Mouse (Mus musculus): ENCODE data around the gene Foxr1. TPM values are rescaled to one million over a fixed set of nuclear protein-coding genes. Genes with fewer than 3 reads are reported as not detected.
"Not testable (repeated sequence)": the region's sequence is repeated elsewhere in the genome, so short reads cannot be mapped to it uniquely, and the experiment has no call there.

The Foxr1 gene
- polyA plus RNA-seq, 1 experiment from 2014 or later, result not detected

- not testable (repeated sequence) for H3K27me3 ChIP-seq (ENCODE audit: low read depth, poor library complexity, severe bottlenecking); H3K27ac ChIP-seq (replicated peaks); H3K9me3 ChIP-seq (replicated peaks); DNase-seq (ENCODE audit: low spot score); H3K4me3 ChIP-seq
- Histone ChIP-seq H3K4me1 (peaks cover 13% of the 10 kb centered on the region), H3K36me3 (peaks cover 15% of the 10 kb centered on the region)
- WGBS, result 95% methylated on average over 9 of the region's 9 CpGs
Measured at GRCm38 (mm10) chr9:44419730-44420129, 21.2 kb downstream of the Foxr1 start.

GRCm38 (mm10) chr9:44418519-44419385 lies 22.2 kb downstream of the Foxr1 start, which contains the start of gene Ccdc84:
Gene Ccdc84, minus strand, starts transcription at chr9:44418569.
- Histone ChIP-seq H3K4me3 (peak within 1 kb of the TSS; percentile 87), H3K27me3 (ENCODE audit: low read depth, poor library complexity, severe bottlenecking) (no peaks in the 10 kb centered on the region), H3K4me1 (peaks cover 13% of the 10 kb centered on the region), H3K9me3 (replicated peaks) (no peaks in the 10 kb centered on the region), H3K27ac (replicated peaks) (peak within 1 kb of the TSS; percentile 85), H3K36me3 (peaks cover 25% of the 10 kb centered on the region)
- no peak for DNase-seq (ENCODE audit: low spot score)
- WGBS, result 83% methylated on average over 14 of the region's 14 CpGs

- under 1% methylated on average over 38 of the region's 38 CpGs for WGBS
- H3K27me3 ChIP-seq (ENCODE audit: low read depth, poor library complexity, severe bottlenecking), result no peaks in the 10 kb centered on the region
- peak overlapping the region; percentile 85 for H3K27ac ChIP-seq (replicated peaks)
- no peaks in the 10 kb centered on the region for H3K9me3 ChIP-seq (replicated peaks)
- H3K4me1 ChIP-seq, result peaks cover 13% of the 10 kb centered on the region
- DNase-seq (ENCODE audit: low spot score), result peak; percentile 93
- H3K4me3 ChIP-seq, result peak overlapping the region; percentile 87
- peaks cover 33% of the 10 kb centered on the region for H3K36me3 ChIP-seq
Measured at GRCm38 (mm10) chr9:44417892-44418363, 23.0 kb downstream of the Foxr1 start.

- 9% methylated on average over 26 of the region's 26 CpGs for WGBS
- DNase-seq (ENCODE audit: low spot score), result no peak
Measured at GRCm38 (mm10) chr9:44417156-44417891, 23.6 kb downstream of the Foxr1 start.

GRCm38 (mm10) chr9:44412781-44413180 lies 28.2 kb downstream of the Foxr1 start:
- no peaks in the 10 kb centered on the region for H3K9me3 ChIP-seq (replicated peaks)
- no peaks in the 10 kb centered on the region for H3K27me3 ChIP-seq (ENCODE audit: low read depth, poor library complexity, severe bottlenecking)
- peaks cover 79% of the 10 kb centered on the region for H3K36me3 ChIP-seq
- 85% methylated on average over 2 of the region's 2 CpGs for WGBS
- no peak overlapping the region for H3K4me3 ChIP-seq
- no peak for DNase-seq (ENCODE audit: low spot score)
- H3K4me1 ChIP-seq, result peaks cover 21% of the 10 kb centered on the region
- no peak overlapping the region for H3K27ac ChIP-seq (replicated peaks)

More at GRCm38 (mm10) chr9:44417156-44417891, 23.6 kb downstream of the Foxr1 start:
- Histone ChIP-seq H3K27ac (replicated peaks) (peak overlapping the region; percentile 85), H3K27me3 (ENCODE audit: low read depth, poor library complexity, severe bottlenecking) (no peaks in the 10 kb centered on the region), H3K9me3 (replicated peaks) (no peaks in the 10 kb centered on the region), H3K4me3 (peak overlapping the region; percentile 87), H3K36me3 (peaks cover 39% of the 10 kb centered on the region), H3K4me1 (peaks cover 13% of the 10 kb centered on the region)

GRCm38 (mm10) chr9:44412306-44412705 lies 28.6 kb downstream of the Foxr1 start:
- 85% methylated on average over 4 of the region's 4 CpGs for WGBS
- Histone ChIP-seq H3K36me3 (peaks cover 79% of the 10 kb centered on the region), H3K27ac (replicated peaks) (no peak overlapping the region), H3K27me3 (ENCODE audit: low read depth, poor library complexity, severe bottlenecking) (no peaks in the 10 kb centered on the region), H3K4me3 (no peak overlapping the region), H3K4me1 (peaks cover 17% of the 10 kb centered on the region), H3K9me3 (replicated peaks) (no peaks in the 10 kb centered on the region)
- DNase-seq (ENCODE audit: low spot score), result no peak

- no peaks in the 10 kb centered on the region for H3K9me3 ChIP-seq (replicated peaks)
- no peak overlapping the region for H3K27ac ChIP-seq (replicated peaks)
- peaks cover 79% of the 10 kb centered on the region for H3K36me3 ChIP-seq
- peaks cover 13% of the 10 kb centered on the region for H3K4me1 ChIP-seq
- 92% methylated on average over 1 of the region's 1 CpGs for WGBS
- DNase-seq (ENCODE audit: low spot score), result no peak
- H3K4me3 ChIP-seq, result no peak overlapping the region
- H3K27me3 ChIP-seq (ENCODE audit: low read depth, poor library complexity, severe bottlenecking), result no peaks in the 10 kb centered on the region
Measured at GRCm38 (mm10) chr9:44411601-44412130, 29.3 kb downstream of the Foxr1 start.

GRCm38 (mm10) chr9:44410647-44411336 lies 30.1 kb downstream of the Foxr1 start:
- Histone ChIP-seq H3K27me3 (ENCODE audit: low read depth, poor library complexity, severe bottlenecking) (no peaks in the 10 kb centered on the region), H3K36me3 (peaks cover 71% of the 10 kb centered on the region), H3K4me3 (peak overlapping the region; percentile 14), H3K27ac (replicated peaks) (no peak overlapping the region), H3K4me1 (peaks cover 21% of the 10 kb centered on the region), H3K9me3 (replicated peaks) (no peaks in the 10 kb centered on the region)
- WGBS, result 95% methylated on average over 2 of the region's 2 CpGs
- peak; percentile 11 for DNase-seq (ENCODE audit: low spot score)

- Histone ChIP-seq H3K36me3 (peaks cover 75% of the 10 kb centered on the region), H3K4me1 (peaks cover 29% of the 10 kb centered on the region), H3K4me3 (peak overlapping the region; percentile 93), H3K27ac (replicated peaks) (0 out of 2 replicates have a peak overlapping the region, but pooled peaks have one; percentile 94)
- DNase-seq (ENCODE audit: low spot score); H3K27me3 ChIP-seq (ENCODE audit: low read depth, poor library complexity, severe bottlenecking); H3K9me3 ChIP-seq (replicated peaks): not testable (repeated sequence)
- WGBS, result 83% methylated on average over 9 of the region's 9 CpGs
Measured at GRCm38 (mm10) chr9:44408693-44409092, 32.2 kb downstream of the Foxr1 start.

- Histone ChIP-seq H3K4me3 (peak overlapping the region; percentile 93), H3K27me3 (ENCODE audit: low read depth, poor library complexity, severe bottlenecking) (no peaks in the 10 kb centered on the region), H3K27ac (replicated peaks) (peak overlapping the region; percentile 94), H3K36me3 (peaks cover 75% of the 10 kb centered on the region), H3K4me1 (peaks cover 29% of the 10 kb centered on the region), H3K9me3 (replicated peaks) (no peaks in the 10 kb centered on the region)
- no peak for DNase-seq (ENCODE audit: low spot score)
- under 1% methylated on average over 24 of the region's 24 CpGs for WGBS
Measured at GRCm38 (mm10) chr9:44407752-44408097, 33.2 kb downstream of the Foxr1 start.

- H3K27me3 ChIP-seq (ENCODE audit: low read depth, poor library complexity, severe bottlenecking), result no peaks in the 10 kb centered on the region
- WGBS, result under 1% methylated on average over 51 of the region's 51 CpGs
- peak; percentile 97 for DNase-seq (ENCODE audit: low spot score)
- peak within 1 kb of the TSS; percentile 93 for H3K4me3 ChIP-seq
- H3K36me3 ChIP-seq, result peaks cover 75% of the 10 kb centered on the region
- peaks cover 29% of the 10 kb centered on the region for H3K4me1 ChIP-seq
- H3K9me3 ChIP-seq (replicated peaks), result no peaks in the 10 kb centered on the region
- H3K27ac ChIP-seq (replicated peaks), result peak within 1 kb of the TSS; percentile 94
Measured at GRCm38 (mm10) chr9:44406906-44407751, 33.8 kb downstream of the Foxr1 start, which contains the start of the genes Rps25 and Trappc4. Gene Rps25, plus strand, starts transcription at chr9:44407139. Gene Trappc4, minus strand, starts transcription at chr9:44407600.

Data from midbrain, embryonic 10.5 days (tissue).